Mouse (Mus musculus): ENCODE results near the gene Cdk5. TPM values are rescaled to one million over a fixed set of nuclear protein-coding genes. Genes with fewer than 3 reads are reported as not detected.

Gene Cdk5
- polyA plus RNA-seq, 1 experiment from 2014 or later, result 48.2 TPM

- peak within 1 kb of the TSS; percentile 76 for H3K4me3 ChIP-seq (ENCODE audit: low read depth, low read length)
- peak; percentile 49 for DNase-seq (ENCODE audit: low spot score)
- H3K4me2 ChIP-seq (ENCODE audit: low read depth, low read length), result peak within 1 kb of the TSS; percentile 95
- WGBS, result 4% methylated on average over 5 of the region's 85 CpGs
- no peaks in the 10 kb centered on the region for H3K27me3 ChIP-seq (replicated peaks; ENCODE audit: control insufficient read depth, insufficient read depth, low read length)
- H3K9ac ChIP-seq (ENCODE audit: low read depth, low read length), result peak within 1 kb of the TSS; percentile 90
- peak within 1 kb of the TSS; percentile 91 for H3K27ac ChIP-seq (replicated peaks; ENCODE audit: low read depth, low read length)
- H3K36me3 ChIP-seq (ENCODE audit: control insufficient read depth, insufficient read depth, low read length), result no peaks in the 10 kb centered on the region
- no peaks in the 10 kb centered on the region for H3K9me3 ChIP-seq (ENCODE audit: control insufficient read depth, low read length)
- peak; percentile 2; the same call in 1 of the 2 replicates for ATAC-seq (ENCODE audit: low read depth)
- H3K4me1 ChIP-seq (ENCODE audit: control insufficient read depth, insufficient read depth, low read length), result peaks cover 22% of the 10 kb centered on the region
These were observed 28.8 kb upstream of the Cdk5 start, which contains the start of gene Agap3 for GRCm38 (mm10) chr5:24452030-24452690. Gene Agap3, plus strand, starts transcription at chr5:24452177.

- Histone ChIP-seq H3K36me3 (ENCODE audit: control insufficient read depth, insufficient read depth, low read length) (no peaks in the 10 kb centered on the region), H3K27me3 (replicated peaks; ENCODE audit: control insufficient read depth, insufficient read depth, low read length) (no peaks in the 10 kb centered on the region), H3K9ac (ENCODE audit: low read depth, low read length) (peak overlapping the region; percentile 90), H3K27ac (replicated peaks; ENCODE audit: low read depth, low read length) (peak overlapping the region; percentile 91), H3K4me1 (ENCODE audit: control insufficient read depth, insufficient read depth, low read length) (peaks cover 22% of the 10 kb centered on the region), H3K4me3 (ENCODE audit: low read depth, low read length) (peak overlapping the region; percentile 76), H3K9me3 (ENCODE audit: control insufficient read depth, low read length) (no peaks in the 10 kb centered on the region), H3K4me2 (ENCODE audit: low read depth, low read length) (peak overlapping the region; percentile 95)
- WGBS, result 12% methylated on average over 13 of the region's 66 CpGs
- DNase-seq (ENCODE audit: low spot score) (peak; percentile 95), ATAC-seq (ENCODE audit: low read depth) (peak; percentile 82)
These were observed 28.1 kb upstream of the Cdk5 start for GRCm38 (mm10) chr5:24451264-24452029.

GRCm38 (mm10) chr5:24447624-24448298, 24.4 kb upstream of the Cdk5 start, which contains the start of gene Tmub1:
Gene Tmub1, minus strand, starts transcription at chr5:24447854.
- peak within 1 kb of the TSS; percentile 58 for H3K4me3 ChIP-seq (ENCODE audit: low read depth, low read length)
- no peaks in the 10 kb centered on the region for H3K9me3 ChIP-seq (ENCODE audit: control insufficient read depth, low read length)
- DNase-seq (ENCODE audit: low spot score), result peak; percentile 83
- H3K4me2 ChIP-seq (ENCODE audit: low read depth, low read length), result peak within 1 kb of the TSS; percentile 74
- peaks cover 11% of the 10 kb centered on the region for H3K36me3 ChIP-seq (ENCODE audit: control insufficient read depth, insufficient read depth, low read length)
- 2% methylated on average over 24 of the region's 34 CpGs for WGBS
- peak; percentile 62 for ATAC-seq (ENCODE audit: low read depth)
- peaks cover 16% of the 10 kb centered on the region for H3K4me1 ChIP-seq (ENCODE audit: control insufficient read depth, insufficient read depth, low read length)
- no peak within 1 kb of the TSS for H3K27ac ChIP-seq (replicated peaks; ENCODE audit: low read depth, low read length)
- peak within 1 kb of the TSS; percentile 60 for H3K9ac ChIP-seq (ENCODE audit: low read depth, low read length)
- no peaks in the 10 kb centered on the region for H3K27me3 ChIP-seq (replicated peaks; ENCODE audit: control insufficient read depth, insufficient read depth, low read length)

- Histone ChIP-seq H3K4me3 (ENCODE audit: low read depth, low read length) (no peak overlapping the region), H3K9ac (ENCODE audit: low read depth, low read length) (no peak overlapping the region), H3K4me2 (ENCODE audit: low read depth, low read length) (0 out of 2 replicates have a peak overlapping the region, but pooled peaks have one; percentile 74), H3K9me3 (ENCODE audit: control insufficient read depth, low read length) (no peaks in the 10 kb centered on the region), H3K27ac (replicated peaks; ENCODE audit: low read depth, low read length) (no peak overlapping the region), H3K36me3 (ENCODE audit: control insufficient read depth, insufficient read depth, low read length) (peaks cover 22% of the 10 kb centered on the region), H3K27me3 (replicated peaks; ENCODE audit: control insufficient read depth, insufficient read depth, low read length) (no peaks in the 10 kb centered on the region), H3K4me1 (ENCODE audit: control insufficient read depth, insufficient read depth, low read length) (peaks cover 16% of the 10 kb centered on the region)
- WGBS, result 83% methylated on average over 7 of the region's 7 CpGs
- no peak for DNase-seq (ENCODE audit: low spot score)
- no peak for ATAC-seq (ENCODE audit: low read depth)
These were observed 23.3 kb upstream of the Cdk5 start for GRCm38 (mm10) chr5:24446630-24447029.

GRCm38 (mm10) chr5:24445428-24446080, 22.2 kb upstream of the Cdk5 start:
- Histone ChIP-seq H3K4me2 (ENCODE audit: low read depth, low read length) (peak overlapping the region; percentile 80), H3K4me3 (ENCODE audit: low read depth, low read length) (peak overlapping the region; percentile 89), H3K27me3 (replicated peaks; ENCODE audit: control insufficient read depth, insufficient read depth, low read length) (no peaks in the 10 kb centered on the region), H3K9me3 (ENCODE audit: control insufficient read depth, low read length) (no peaks in the 10 kb centered on the region), H3K36me3 (ENCODE audit: control insufficient read depth, insufficient read depth, low read length) (peaks cover 33% of the 10 kb centered on the region), H3K27ac (replicated peaks; ENCODE audit: low read depth, low read length) (peak overlapping the region; percentile 90), H3K4me1 (ENCODE audit: control insufficient read depth, insufficient read depth, low read length) (peaks cover 9% of the 10 kb centered on the region), H3K9ac (ENCODE audit: low read depth, low read length) (peak overlapping the region; percentile 95)
- ATAC-seq (ENCODE audit: low read depth) (no peak), DNase-seq (ENCODE audit: low spot score) (no peak)
- 58% methylated on average over 19 of the region's 20 CpGs for WGBS

GRCm38 (mm10) chr5:24444746-24445427, 21.6 kb upstream of the Cdk5 start, which contains the start of gene Fastk:
Gene Fastk, minus strand, starts transcription at chr5:24445287.
- peaks cover 40% of the 10 kb centered on the region for H3K36me3 ChIP-seq (ENCODE audit: control insufficient read depth, insufficient read depth, low read length)
- WGBS, result 0% methylated on average over 17 of the region's 60 CpGs
- DNase-seq (ENCODE audit: low spot score), result peak; percentile 97

GRCm38 (mm10) chr5:24443927-24444326, 20.6 kb upstream of the Cdk5 start:
- Histone ChIP-seq H3K9ac (ENCODE audit: low read depth, low read length) (peak overlapping the region; percentile 95), H3K36me3 (ENCODE audit: control insufficient read depth, insufficient read depth, low read length) (peaks cover 49% of the 10 kb centered on the region), H3K4me2 (ENCODE audit: low read depth, low read length) (peak overlapping the region; percentile 80), H3K9me3 (ENCODE audit: control insufficient read depth, low read length) (no peaks in the 10 kb centered on the region), H3K27me3 (replicated peaks; ENCODE audit: control insufficient read depth, insufficient read depth, low read length) (no peaks in the 10 kb centered on the region), H3K4me3 (ENCODE audit: low read depth, low read length) (peak overlapping the region; percentile 89), H3K4me1 (ENCODE audit: control insufficient read depth, insufficient read depth, low read length) (peaks cover 9% of the 10 kb centered on the region), H3K27ac (replicated peaks; ENCODE audit: low read depth, low read length) (no peak overlapping the region)
- 85% methylated on average over 10 of the region's 12 CpGs for WGBS
- DNase-seq (ENCODE audit: low spot score) (no peak), ATAC-seq (ENCODE audit: low read depth) (no peak)

More at GRCm38 (mm10) chr5:24444746-24445427, 21.6 kb upstream of the Cdk5 start, which contains the start of gene Fastk:
- H3K9ac ChIP-seq (ENCODE audit: low read depth, low read length), result peak within 1 kb of the TSS; percentile 95
- peak; percentile 91 for ATAC-seq (ENCODE audit: low read depth)
- peak within 1 kb of the TSS; percentile 80 for H3K4me2 ChIP-seq (ENCODE audit: low read depth, low read length)
- peaks cover 9% of the 10 kb centered on the region for H3K4me1 ChIP-seq (ENCODE audit: control insufficient read depth, insufficient read depth, low read length)
- H3K9me3 ChIP-seq (ENCODE audit: control insufficient read depth, low read length), result no peaks in the 10 kb centered on the region
- H3K27ac ChIP-seq (replicated peaks; ENCODE audit: low read depth, low read length), result peak within 1 kb of the TSS; percentile 90
- H3K27me3 ChIP-seq (replicated peaks; ENCODE audit: control insufficient read depth, insufficient read depth, low read length), result no peaks in the 10 kb centered on the region
- H3K4me3 ChIP-seq (ENCODE audit: low read depth, low read length), result peak within 1 kb of the TSS; percentile 89
